ENCODE assay signal across 8 mouse cellular contexts in the genomic region with DNA sequence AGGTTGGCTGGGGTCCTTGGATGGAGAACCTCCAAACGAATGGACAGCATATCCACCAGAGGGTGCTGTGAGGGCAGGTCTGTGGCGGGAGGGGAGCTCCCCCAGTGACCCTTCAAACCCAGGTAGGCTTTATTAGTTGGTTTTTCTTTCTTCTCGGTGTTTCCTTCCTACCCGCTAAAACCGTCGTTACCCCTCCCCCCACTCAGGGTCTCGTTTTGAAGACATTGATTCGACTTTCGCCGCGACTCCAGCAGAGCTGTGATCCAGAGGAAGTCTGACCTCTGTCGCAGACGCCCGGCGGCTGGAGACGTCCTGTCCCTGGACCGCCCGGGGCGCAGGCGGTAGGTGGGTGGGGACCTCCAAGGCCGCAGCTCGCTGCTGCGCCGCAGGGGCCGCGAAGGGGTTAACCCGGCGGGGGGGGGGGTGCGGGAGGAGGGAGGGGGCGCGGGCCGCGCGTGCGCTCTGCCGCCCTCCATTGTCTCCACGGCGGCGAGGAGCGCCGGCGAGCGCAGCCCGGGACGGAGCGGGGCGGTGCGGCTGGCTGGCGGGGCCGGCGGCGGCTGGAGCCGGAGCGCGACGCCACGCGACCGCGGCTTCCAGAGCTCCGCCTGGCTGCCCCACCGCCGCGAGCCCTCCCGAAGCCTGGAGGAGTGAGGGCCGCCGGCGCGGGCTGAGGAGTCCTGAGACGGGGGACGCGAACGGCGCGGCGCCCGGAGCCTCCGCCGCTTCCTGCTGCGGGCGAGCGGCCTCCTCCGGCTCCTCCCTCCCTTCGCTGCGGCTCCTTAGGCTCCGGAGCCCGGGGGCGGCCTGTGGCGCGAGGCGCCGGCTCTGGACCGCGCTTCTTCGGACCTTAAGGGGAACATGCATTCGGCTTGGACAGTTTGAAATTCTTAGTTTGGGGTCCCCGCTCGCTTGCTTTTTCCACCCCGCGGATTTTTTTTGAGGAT. TPM values are rescaled to one million over a fixed set of nuclear protein-coding genes. Genes with fewer than 3 reads are reported as not detected.
DNase-seq lines count a peak whose midpoint lies in the region; ATAC-seq and TF ChIP-seq lines count a peak whose summit lies in the region.

Znrf1 (plus strand) TSS at position 67 of the 947 bp plus-strand sequence.

- TF ChIP-seq CTCF in MEL (IDR thresholded peaks at IDR 0.05 in 2 of 3, conservative IDR thresholded peaks at IDR 0.05 in 1 of 3; ENCODE audit: control insufficient read depth in 1 of 3, insufficient read depth in 1 of 3, low read depth in 2 of 3, low read length in 3 of 3, poor library complexity in 1 of 3, severe bottlenecking in 1 of 3) = peak; percentile 10 to 59 (median 55); a peak in 5 of 6 replicates
- TF ChIP-seq CTCF in forebrain, postnatal 0 days (IDR thresholded peaks at IDR 0.05; ENCODE audit: low read depth) = peak; percentile 55
- peak; percentile 69 for TF ChIP-seq CTCF in layer of hippocampus, adult 2 months (conservative IDR thresholded peaks at IDR 0.05)

- ATAC-seq in forebrain, postnatal 0 days = peak; percentile 91
- ATAC-seq in lung, embryonic 15.5 days (ENCODE audit: borderline replicate concordance, extremely low read depth, low FRiP score, low TSS enrichment) = peak; percentile 94

- peaks cover 0 to 11% of the 10 kb centered on the region in 2 experiments; a peak in 2 of 4 replicates for H3K36me3 ChIP-seq in MEL (ENCODE audit: control insufficient read depth in 1 of 2, insufficient read depth in 2 of 2, low read length in 2 of 2)
- no peaks in the 10 kb centered on the region for H3K36me3 ChIP-seq in forebrain, postnatal 0 days (ENCODE audit: insufficient read depth)
- H3K36me3 ChIP-seq in lung, embryonic 15.5 days = no peaks in the 10 kb centered on the region

- peaks cover 40% of the 10 kb centered on the region for H3K79me2 ChIP-seq in MEL (ENCODE audit: control insufficient read depth, insufficient read depth, low read length, poor library complexity)

- peak within 1 kb of the TSS; percentile 85 for H3K4me2 ChIP-seq in forebrain, postnatal 0 days (ENCODE audit: low read depth)
- H3K4me2 ChIP-seq in lung, embryonic 15.5 days = peak within 1 kb of the TSS; percentile 84

- intact Hi-C loops in heart, postnatal 36 days (cut with DNase I) = loop anchor here (1.0 to 5.0 kb wide), 3 partner anchors 14 to 194 kb away; no protein-coding TSS in a partner anchor

- peak; percentile 41 for TF ChIP-seq RAD21 in MEL (IDR thresholded peaks at IDR 0.05; ENCODE audit: low read depth, low read length)

- peaks cover 1 to 18% of the 10 kb centered on the region in 2 experiments for H3K4me1 ChIP-seq in MEL (ENCODE audit: control insufficient read depth in 1 of 2, insufficient read depth in 2 of 2, low read length in 2 of 2)
- peaks cover 23% of the 10 kb centered on the region; the same call in 1 of the 2 replicates for H3K4me1 ChIP-seq in forebrain, postnatal 0 days (ENCODE audit: insufficient read depth)
- H3K4me1 ChIP-seq in lung, embryonic 15.5 days = peaks cover 41% of the 10 kb centered on the region

- WGBS in forebrain, postnatal 0 days = under 1% methylated on average over 58 of the region's 100 CpGs
- WGBS in lung, embryonic 15.5 days = under 1% methylated on average over 70 of the region's 100 CpGs

- H3K27me3 ChIP-seq in MEL (ENCODE audit: control insufficient read depth in 1 of 2, insufficient read depth in 2 of 2, low read length in 2 of 2) = no peaks in the 10 kb centered on the region
- no peaks in the 10 kb centered on the region for H3K27me3 ChIP-seq in forebrain, postnatal 0 days (ENCODE audit: insufficient read depth, low read length)
- no peaks in the 10 kb centered on the region for H3K27me3 ChIP-seq in lung, embryonic 15.5 days

- no peak; a peak in 1 of 4 replicates for TF ChIP-seq EP300 in MEL (IDR thresholded peaks at IDR 0.05; ENCODE audit: low read depth in 1 of 2, low read length in 2 of 2)

- peak; percentile 51 to 84; a peak in 3 of 4 replicates for TF ChIP-seq POLR2A in MEL (IDR thresholded peaks at IDR 0.05; ENCODE audit: control insufficient read depth in 1 of 2, insufficient read depth in 1 of 2, low read depth in 1 of 2, low read length in 2 of 2, poor library complexity in 1 of 2)

- peak within 1 kb of the TSS; percentile 75 for H3K27ac ChIP-seq in MEL (ENCODE audit: control insufficient read depth, low read depth, low read length)
- H3K27ac ChIP-seq in forebrain, postnatal 0 days (ENCODE audit: low read depth, low read length) = peak within 1 kb of the TSS; percentile 96
- peak within 1 kb of the TSS; percentile 95 for H3K27ac ChIP-seq in layer of hippocampus, adult 2 months
- H3K27ac ChIP-seq in lung, embryonic 15.5 days = peak within 1 kb of the TSS; percentile 97

- H3K4me3 ChIP-seq in MEL (ENCODE audit: control insufficient read depth in 1 of 2, insufficient read depth in 1 of 2, low read depth in 2 of 2, low read length in 2 of 2) = peak within 1 kb of the TSS; percentile 83 to 94
- H3K4me3 ChIP-seq in forebrain, postnatal 0 days (ENCODE audit: low read depth, low read length) = peak within 1 kb of the TSS; percentile 92
- H3K4me3 ChIP-seq in layer of hippocampus, adult 2 months = peak within 1 kb of the TSS; percentile 91
- H3K4me3 ChIP-seq in lung, embryonic 15.5 days = peak within 1 kb of the TSS; percentile 96

- no peaks in the 10 kb centered on the region for H3K9me3 ChIP-seq in MEL (replicated peaks; ENCODE audit: insufficient read depth, low read length)
- H3K9me3 ChIP-seq in forebrain, postnatal 0 days (ENCODE audit: low read length) = no peaks in the 10 kb centered on the region
- H3K9me3 ChIP-seq in lung, embryonic 15.5 days = no peaks in the 10 kb centered on the region

- H3K9ac ChIP-seq in MEL (ENCODE audit: control insufficient read depth, low read depth, low read length, poor library complexity, severe bottlenecking) = peak within 1 kb of the TSS; percentile 98
- peak within 1 kb of the TSS; percentile 94 for H3K9ac ChIP-seq in forebrain, postnatal 0 days
- peak within 1 kb of the TSS; percentile 81 for H3K9ac ChIP-seq in lung, embryonic 15.5 days

- DNase-seq in MEL (ENCODE audit: low read depth, low spot score) = peak; percentile 77
- peak; percentile 78 to 83 for DNase-seq in cerebellum, adult 18-20 months
- peak; percentile 90 for DNase-seq in forebrain, postnatal 0 days
- peak; percentile 77 to 89 for DNase-seq in heart, postnatal 36 days
- peak; percentile 27 to 69 for DNase-seq in layer of hippocampus, adult 2 months (ENCODE audit: low spot score in 2 of 2)
- peak; percentile 60 for DNase-seq in ovary, adult 18-20 months (ENCODE audit: low spot score)
- peak; percentile 70 to 74 for DNase-seq in thymus, postnatal 10 days (ENCODE audit: low spot score in 2 of 2)

TF ChIP-seq in MEL, 35 proteins besides CTCF, POLR2A, EP300 and RAD21 (continues in another document):
- TF ChIP-seq MXI1 (IDR thresholded peaks at IDR 0.05; ENCODE audit: low read depth, low read length) (no peak; the same call in 1 of the 2 replicates), KAT2A (conservative IDR thresholded peaks at IDR 0.05; ENCODE audit: low read depth, low read length) (no peak), CHD1 (IDR thresholded peaks at IDR 0.05; ENCODE audit: low read depth, low read length) (no peak), ZC3H11A (IDR thresholded peaks at IDR 0.05; ENCODE audit: low read depth, low read length) (peak; percentile 55), TAL1 (IDR thresholded peaks at IDR 0.05; ENCODE audit: low read length) (no peak), ETS1 (IDR thresholded peaks at IDR 0.05; ENCODE audit: low read depth, low read length) (no peak), NRF1 (IDR thresholded peaks at IDR 0.05; ENCODE audit: insufficient read depth, low read depth, low read length, poor library complexity, severe bottlenecking) (peak; percentile 67), HCFC1 (IDR thresholded peaks at IDR 0.05; ENCODE audit: low read depth, low read length) (no peak; the same call in 1 of the 2 replicates), TCF12 (IDR thresholded peaks at IDR 0.05; ENCODE audit: low read depth, low read length) (no peak), MYC (IDR thresholded peaks at IDR 0.05; ENCODE audit: low read depth, low read length) (no peak), ZKSCAN1 (IDR thresholded peaks at IDR 0.05; ENCODE audit: low read depth, low read length) (no peak), POLR2AphosphoS2 (IDR thresholded peaks at IDR 0.05; ENCODE audit: low read length) (no peak), RCOR1 (IDR thresholded peaks at IDR 0.05; ENCODE audit: low read depth, low read length) (0 out of 2 replicates have a peak, but pooled peaks have one; percentile 7), NELFE (IDR thresholded peaks at IDR 0.05; ENCODE audit: low read depth, low read length) (peak; percentile 43), BHLHE40 (IDR thresholded peaks at IDR 0.05; ENCODE audit: borderline replicate concordance, low read depth, low read length) (no peak), POLR2AphosphoS5 (IDR thresholded peaks at IDR 0.05; ENCODE audit: borderline replicate concordance, low read depth, low read length) (no peak), MAX (IDR thresholded peaks at IDR 0.05; ENCODE audit: low read length) (no peak), USF1 (IDR thresholded peaks at IDR 0.05; ENCODE audit: low read depth, low read length) (no peak), GATA1 (IDR thresholded peaks at IDR 0.05; ENCODE audit: low read depth, low read length) (no peak), JUND (IDR thresholded peaks at IDR 0.05; ENCODE audit: low read depth, low read length) (no peak), SMC3 (IDR thresholded peaks at IDR 0.05; ENCODE audit: low read depth, low read length) (peak; percentile 61), UBTF (IDR thresholded peaks at IDR 0.05; ENCODE audit: borderline replicate concordance, insufficient read depth, low read depth, low read length) (peak; percentile 93; the same call in 1 of the 2 replicates), ELF1 (IDR thresholded peaks at IDR 0.05; ENCODE audit: low read depth, low read length) (no peak), MYB (IDR thresholded peaks at IDR 0.05; ENCODE audit: low read depth, low read length) (peak; percentile 73), GABPA (IDR thresholded peaks at IDR 0.05; ENCODE audit: low read depth, low read length) (no peak), SIN3A (IDR thresholded peaks at IDR 0.05; ENCODE audit: low read length) (peak; percentile 30)

RNA-seq across cellular contexts. Expression of gene Znrf1, which starts in this region (rescaled TPM):
- 16.6 and 18.4 TPM in 2 replicates for total RNA-seq in MEL (2012; rRNA removed)
- 10 to 100 TPM in 1 of 2 experiments, not detected in 1; 36.0 TPM for polyA plus RNA-seq in MEL (2012; ENCODE audit: insufficient read depth in 1 of 2, insufficient read length in 2 of 2, low read depth in 1 of 2, low replicate concordance in 2 of 2, missing spikeins in 1 of 2)
- 180 and 225 TPM in 2 replicates for total RNA-seq in forebrain, postnatal 0 days (2014; rRNA removed)
- 101 and 113 TPM in 2 replicates for polyA plus RNA-seq in forebrain, postnatal 0 days (2015; fragmentation: Nextera tagmentation; extraction: Ambion mirVana)
- 10 to 100 TPM; 56.4 to 59.3 TPM for total RNA-seq in heart, postnatal 36 days (2021)
- 100 to 1,000 TPM; 105 to 107 TPM for total RNA-seq in layer of hippocampus, adult 2 months (2021)
- polyA plus RNA-seq in lung, embryonic 15.5 days (2015; fragmentation: Nextera tagmentation; extraction: Ambion mirVana) = 31.5 and 35.2 TPM in 2 replicates

Comparison
In these comparisons a context has a peak if more than half of its experiments do, and no peak if none do; other contexts are left out.
1. Peak in every context shown above with its lines: DNase-seq, ATAC-seq, H3K4me3 ChIP-seq and H3K27ac ChIP-seq.